Mouse (Mus musculus): ENCODE measurements at regions not wholly inside any gene's neighbourhood (a gene's known extent, or its start where the extent isn't known, plus 50 kb on each side); places are given as distances from the start of the nearest gene placed in this dataset.
A peak's percentile ranks its signal among the peaks of the same experiment; 100 is the strongest.

DNA sequence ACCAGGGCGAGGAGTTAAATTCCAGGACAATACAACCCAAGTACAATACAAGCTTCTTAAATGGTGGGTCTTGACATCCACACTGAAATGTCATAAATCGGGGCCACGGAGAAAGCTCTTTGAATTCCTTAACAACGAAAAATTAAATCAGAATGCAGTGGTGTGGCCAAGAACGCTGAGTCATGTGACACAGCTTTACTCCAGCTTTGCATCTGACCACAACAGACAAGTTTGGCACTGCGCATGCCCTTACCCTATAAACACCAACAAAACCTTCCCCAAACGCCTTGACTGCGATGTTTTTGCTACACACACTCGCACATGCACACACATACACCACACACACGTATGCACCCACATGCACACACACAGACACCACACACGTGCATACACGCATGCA lies 584.8 kb upstream of the Gm10131 start:
- no peak overlapping the region for H3K4me3 ChIP-seq (replicated peaks; ENCODE audit: control insufficient read depth, low read depth, low read length)
- WGBS = 58% methylated on average over 12 of the region's 12 CpGs
- H3K27ac ChIP-seq (ENCODE audit: control insufficient read depth, insufficient read depth, low read depth, low read length, poor library complexity) = no peak overlapping the region
- TF ChIP-seq POLR2A (IDR thresholded peaks at IDR 0.05; ENCODE audit: borderline replicate concordance, control insufficient read depth, low read depth, low read length) (no peak), CTCF (IDR thresholded peaks at IDR 0.05; ENCODE audit: control insufficient read depth, insufficient read depth, low read length) (no peak)
- H3K4me1 ChIP-seq (ENCODE audit: control insufficient read depth, insufficient read depth, low read length) = peaks cover 3% of the 10 kb centered on the region; the same call in 1 of the 2 replicates

DNA sequence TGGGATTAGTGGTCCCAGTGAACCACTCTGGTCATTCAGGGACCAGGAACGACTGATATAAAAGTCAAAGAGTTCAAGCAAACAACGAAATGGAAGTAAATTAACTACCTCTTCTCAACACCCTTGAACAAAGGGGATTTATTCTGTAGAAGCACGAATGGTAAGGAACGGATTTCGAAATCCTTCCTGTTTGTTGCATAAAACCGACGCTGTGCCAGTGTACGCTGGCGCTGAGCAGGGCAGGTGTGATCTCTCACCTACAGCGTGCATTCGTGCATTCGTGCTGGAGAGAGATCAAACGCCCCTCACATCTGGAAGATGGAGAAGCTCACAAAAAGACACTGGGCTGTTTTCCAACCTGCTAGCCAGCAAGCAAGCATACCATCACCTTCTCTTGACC lies 581.1 kb upstream of the Gm10131 start:
- TF ChIP-seq POLR2A (IDR thresholded peaks at IDR 0.05; ENCODE audit: borderline replicate concordance, control insufficient read depth, low read depth, low read length) (no peak), CTCF (IDR thresholded peaks at IDR 0.05; ENCODE audit: control insufficient read depth, insufficient read depth, low read length) (no peak)
- peaks cover 3% of the 10 kb centered on the region for H3K4me1 ChIP-seq (ENCODE audit: control insufficient read depth, insufficient read depth, low read length)
- no peak overlapping the region for H3K4me3 ChIP-seq (replicated peaks; ENCODE audit: control insufficient read depth, low read depth, low read length)
- WGBS = 25% methylated on average over 13 of the region's 13 CpGs
- H3K27ac ChIP-seq (ENCODE audit: control insufficient read depth, insufficient read depth, low read depth, low read length, poor library complexity) = no peak overlapping the region

DNA sequence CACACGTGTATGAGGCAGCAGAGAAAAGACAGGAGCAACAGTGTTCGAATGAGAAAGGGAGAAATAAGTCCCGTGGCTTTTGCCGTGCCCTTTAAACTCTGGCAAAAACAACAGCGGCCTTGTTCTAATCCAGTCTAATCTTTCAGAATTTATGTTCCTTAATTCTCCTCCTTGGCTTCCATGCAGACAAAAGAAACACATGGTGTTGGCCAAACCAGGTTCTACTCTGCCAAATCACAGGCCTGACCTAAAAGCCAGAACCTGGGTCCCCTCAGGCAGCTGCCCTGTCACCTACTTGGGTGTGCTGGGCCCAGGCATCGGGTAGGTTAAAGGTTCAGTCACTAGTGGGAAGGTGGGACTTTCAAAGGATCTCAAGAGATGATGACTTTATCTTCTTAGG lies 580.2 kb upstream of the Gm10131 start:
- H3K27ac ChIP-seq (ENCODE audit: control insufficient read depth, insufficient read depth, low read depth, low read length, poor library complexity) = no peak overlapping the region
- no peak for TF ChIP-seq CTCF (IDR thresholded peaks at IDR 0.05; ENCODE audit: control insufficient read depth, insufficient read depth, low read length)
- no peak for TF ChIP-seq POLR2A (IDR thresholded peaks at IDR 0.05; ENCODE audit: borderline replicate concordance, control insufficient read depth, low read depth, low read length)
- 81% methylated on average over 6 of the region's 6 CpGs for WGBS

DNA sequence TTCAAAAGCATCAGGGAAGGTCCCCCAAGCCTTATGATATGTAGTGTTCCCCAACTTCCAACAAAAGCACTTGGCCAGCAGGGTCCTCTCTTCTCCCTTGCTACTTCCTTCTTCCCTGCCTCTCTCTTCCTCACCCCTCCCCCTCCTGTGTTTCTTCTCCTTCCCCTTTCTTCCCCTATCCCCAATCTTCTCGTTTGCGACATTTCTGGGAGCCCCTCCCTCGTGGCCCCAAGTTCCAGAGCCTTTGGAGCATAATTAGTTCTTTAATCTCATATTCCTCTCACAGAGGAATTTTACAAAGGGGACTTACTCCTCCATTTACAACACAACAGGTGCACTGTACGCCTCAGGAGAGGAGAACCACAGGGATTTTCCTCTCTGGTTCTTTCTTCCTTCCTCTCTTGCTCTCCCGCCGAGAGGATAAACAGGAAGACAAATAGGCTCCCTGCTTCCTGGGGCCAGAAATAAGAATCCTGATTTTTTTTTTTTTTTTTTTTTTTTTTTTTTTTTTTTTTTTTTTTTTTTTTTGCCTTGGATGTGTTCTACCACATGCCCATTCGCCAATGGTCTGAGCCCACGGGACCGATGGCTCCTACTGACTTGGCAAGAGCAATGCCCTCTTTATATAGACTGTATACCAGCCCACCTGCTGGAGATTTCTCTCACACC lies 578.4 kb upstream of the Gm10131 start:
- WGBS = 12% methylated on average over 9 of the region's 9 CpGs
- no peak for TF ChIP-seq CTCF (IDR thresholded peaks at IDR 0.05; ENCODE audit: control insufficient read depth, insufficient read depth, low read length)
- Histone ChIP-seq H3K4me1 (ENCODE audit: control insufficient read depth, insufficient read depth, low read length) (peaks cover 2% of the 10 kb centered on the region), H3K27ac (ENCODE audit: control insufficient read depth, insufficient read depth, low read depth, low read length, poor library complexity) (peak overlapping the region; percentile 2; the same call in 1 of the 2 replicates), H3K4me3 (replicated peaks; ENCODE audit: control insufficient read depth, low read depth, low read length) (peak overlapping the region; percentile 60)

More for the DNA sequence above, 580.2 kb upstream of the Gm10131 start:
- peaks cover 3% of the 10 kb centered on the region for H3K4me1 ChIP-seq (ENCODE audit: control insufficient read depth, insufficient read depth, low read length)
- no peak overlapping the region for H3K4me3 ChIP-seq (replicated peaks; ENCODE audit: control insufficient read depth, low read depth, low read length)

- Histone ChIP-seq H3K27ac (ENCODE audit: control insufficient read depth, insufficient read depth, low read depth, low read length, poor library complexity) (peak overlapping the region; percentile 2; the same call in 1 of the 2 replicates), H3K4me1 (ENCODE audit: control insufficient read depth, insufficient read depth, low read length) (peaks cover 2% of the 10 kb centered on the region), H3K4me3 (replicated peaks; ENCODE audit: control insufficient read depth, low read depth, low read length) (peak overlapping the region; percentile 60)
- TF ChIP-seq POLR2A (IDR thresholded peaks at IDR 0.05; ENCODE audit: borderline replicate concordance, control insufficient read depth, low read depth, low read length) = no peak
- no peak for TF ChIP-seq CTCF (IDR thresholded peaks at IDR 0.05; ENCODE audit: control insufficient read depth, insufficient read depth, low read length)
- 8% methylated on average over 33 of the region's 33 CpGs for WGBS
Measured at GRCm38 (mm10) chr8:34689049-34689824, 577.7 kb upstream of the Gm10131 start.

DNA sequence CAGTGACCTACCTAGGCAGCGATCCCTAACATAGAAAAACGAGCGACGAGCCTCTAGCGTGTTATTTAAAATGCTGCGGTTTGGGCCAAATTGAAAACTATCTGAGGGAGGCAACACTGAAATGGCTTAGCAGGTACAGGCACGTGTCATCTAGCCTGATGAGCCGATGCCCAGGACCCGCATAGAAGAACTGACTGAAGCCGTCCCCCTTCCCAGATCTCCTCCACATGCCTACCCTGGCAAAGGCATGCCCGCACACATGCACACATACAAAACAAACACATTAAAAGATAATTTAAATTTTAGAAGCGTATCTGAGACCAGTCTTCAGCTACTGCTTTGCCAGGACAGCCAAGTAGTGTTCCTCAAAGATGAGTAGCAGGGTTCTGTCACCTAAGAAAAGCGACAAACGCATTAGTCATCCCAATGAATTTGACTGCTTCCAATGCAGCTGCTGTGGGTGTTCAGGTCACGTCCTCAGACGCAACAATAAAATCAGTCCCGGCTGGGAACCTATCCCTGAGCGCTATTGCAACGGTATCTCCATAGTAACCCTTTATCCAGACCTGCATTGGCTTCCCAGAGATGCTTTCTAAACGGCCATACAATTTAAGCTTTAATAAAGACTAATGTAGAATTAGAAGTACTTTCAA lies 577.0 kb upstream of the Gm10131 start:
- Histone ChIP-seq H3K27ac (ENCODE audit: control insufficient read depth, insufficient read depth, low read depth, low read length, poor library complexity) (no peak overlapping the region), H3K4me3 (replicated peaks; ENCODE audit: control insufficient read depth, low read depth, low read length) (no peak overlapping the region), H3K4me1 (ENCODE audit: control insufficient read depth, insufficient read depth, low read length) (peaks cover 2% of the 10 kb centered on the region)
- WGBS = 65% methylated on average over 20 of the region's 20 CpGs
- TF ChIP-seq CTCF (IDR thresholded peaks at IDR 0.05; ENCODE audit: control insufficient read depth, insufficient read depth, low read length) (no peak), POLR2A (IDR thresholded peaks at IDR 0.05; ENCODE audit: borderline replicate concordance, control insufficient read depth, low read depth, low read length) (no peak)

DNA sequence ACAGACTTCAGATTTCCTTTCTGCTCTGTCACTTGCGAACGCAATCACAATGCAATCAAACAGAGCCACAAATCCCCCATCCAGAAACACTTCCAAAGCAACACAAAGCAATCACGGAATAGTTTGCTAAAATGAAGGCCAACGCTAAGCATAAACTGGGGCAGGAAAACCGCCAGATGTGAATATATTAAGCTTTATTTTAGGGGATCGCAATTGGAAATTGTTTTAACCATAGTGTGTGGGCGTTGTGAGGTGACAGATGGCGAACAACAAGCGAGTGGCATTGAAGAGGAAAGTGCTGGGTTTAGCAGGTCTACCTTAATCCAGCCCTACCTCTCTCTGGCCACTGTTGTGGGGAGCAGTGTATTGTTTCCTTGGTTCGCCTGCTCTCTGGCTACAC lies 574.8 kb upstream of the Gm10131 start:
- no peaks in the 10 kb centered on the region; the same call in none of the 2 replicates for H3K4me1 ChIP-seq (ENCODE audit: control insufficient read depth, insufficient read depth, low read length)
- WGBS = 86% methylated on average over 10 of the region's 10 CpGs
- TF ChIP-seq CTCF (IDR thresholded peaks at IDR 0.05; ENCODE audit: control insufficient read depth, insufficient read depth, low read length) (no peak), POLR2A (IDR thresholded peaks at IDR 0.05; ENCODE audit: borderline replicate concordance, control insufficient read depth, low read depth, low read length) (no peak)
- H3K4me3 ChIP-seq (replicated peaks; ENCODE audit: control insufficient read depth, low read depth, low read length) = no peak overlapping the region
- H3K27ac ChIP-seq (ENCODE audit: control insufficient read depth, insufficient read depth, low read depth, low read length, poor library complexity) = no peak overlapping the region

- H3K27ac ChIP-seq (ENCODE audit: control insufficient read depth, insufficient read depth, low read depth, low read length, poor library complexity) = no peak overlapping the region
- TF ChIP-seq POLR2A (IDR thresholded peaks at IDR 0.05; ENCODE audit: borderline replicate concordance, control insufficient read depth, low read depth, low read length) (no peak), CTCF (IDR thresholded peaks at IDR 0.05; ENCODE audit: control insufficient read depth, insufficient read depth, low read length) (no peak)
- 76% methylated on average over 7 of the region's 7 CpGs for WGBS
- H3K4me3 ChIP-seq (replicated peaks; ENCODE audit: control insufficient read depth, low read depth, low read length) = no peak overlapping the region
- H3K4me1 ChIP-seq (ENCODE audit: control insufficient read depth, insufficient read depth, low read length) = no peaks in the 10 kb centered on the region; the same call in 1 of the 2 replicates
Measured at GRCm38 (mm10) chr8:34684683-34685082, 573.1 kb upstream of the Gm10131 start.
